Mouse (Mus musculus): ENCODE data around the gene Frem1. TPM values are rescaled to one million over a fixed set of nuclear protein-coding genes. Genes with fewer than 3 reads are reported as not detected.

Gene Frem1
- total and polyA plus RNA-seq, 2 experiments from 2014 or later, result 1.9 to 7.5 TPM

GRCm38 (mm10) chr4:82916678-82917050, 135.5 kb downstream of the Frem1 start:
- 11% methylated on average over 5 of the region's 5 CpGs for WGBS

DNA sequence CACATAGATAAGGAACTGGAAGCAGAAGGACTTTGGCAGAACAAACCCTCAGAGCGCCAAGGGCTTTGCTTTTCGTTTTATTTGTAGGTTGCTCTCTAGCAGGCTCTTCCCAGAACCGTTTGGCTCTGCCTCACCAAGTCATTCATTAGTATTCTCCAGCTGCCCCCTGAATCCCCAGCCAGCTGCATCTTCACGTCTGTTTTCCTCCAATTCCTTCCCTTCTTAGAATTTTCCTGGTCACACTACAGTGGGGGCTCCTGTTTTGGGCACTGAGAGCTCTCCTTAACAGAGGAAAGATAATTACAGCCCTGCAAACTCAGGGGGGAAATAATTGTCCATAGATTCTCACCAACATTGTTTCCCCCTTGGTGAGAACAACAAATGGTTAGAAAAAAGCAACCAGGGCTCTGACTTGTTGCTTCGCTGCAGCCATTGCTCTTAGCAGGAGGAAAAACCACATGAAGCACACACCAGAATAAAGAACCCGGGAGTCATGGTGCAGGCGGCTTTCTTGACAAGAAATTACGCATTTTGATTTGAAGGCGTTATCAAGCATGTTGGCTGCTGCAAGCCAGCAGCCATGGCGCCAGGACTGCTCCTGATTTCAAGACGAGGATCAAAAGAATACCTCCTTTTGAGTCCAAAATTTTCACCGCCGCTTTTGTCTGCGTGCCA, 136.0 kb downstream of the Frem1 start:
- H3K4me3 ChIP-seq (ENCODE audit: low read length), result peak overlapping the region; percentile 19
- peaks cover 15% of the 10 kb centered on the region for H3K4me1 ChIP-seq (ENCODE audit: insufficient read depth, low read length)
- no peaks in the 10 kb centered on the region for H3K9me3 ChIP-seq (ENCODE audit: low read length)
- ATAC-seq, result peak; percentile 94
- WGBS, result 9% methylated on average over 14 of the region's 14 CpGs
- H3K4me2 ChIP-seq (ENCODE audit: low read depth, low read length), result peak overlapping the region; percentile 47
- H3K27ac ChIP-seq, result peak overlapping the region; percentile 93
- H3K36me3 ChIP-seq (ENCODE audit: insufficient read depth, low read length), result no peaks in the 10 kb centered on the region
- H3K27me3 ChIP-seq (ENCODE audit: insufficient read depth, low read length), result no peaks in the 10 kb centered on the region
- H3K9ac ChIP-seq (replicated peaks; ENCODE audit: low read length), result peak overlapping the region; percentile 17
- peak; percentile 84 for DNase-seq (ENCODE audit: low spot score)
- no peak for TF ChIP-seq CTCF (IDR thresholded peaks at IDR 0.05; ENCODE audit: low read depth)

More at GRCm38 (mm10) chr4:82916678-82917050, 135.5 kb downstream of the Frem1 start:
- Histone ChIP-seq H3K4me2 (ENCODE audit: low read depth, low read length) (peak overlapping the region; percentile 47), H3K36me3 (ENCODE audit: insufficient read depth, low read length) (no peaks in the 10 kb centered on the region), H3K27ac (peak overlapping the region; percentile 93), H3K4me3 (ENCODE audit: low read length) (peak overlapping the region; percentile 19), H3K4me1 (ENCODE audit: insufficient read depth, low read length) (peaks cover 15% of the 10 kb centered on the region), H3K9me3 (ENCODE audit: low read length) (no peaks in the 10 kb centered on the region), H3K27me3 (ENCODE audit: insufficient read depth, low read length) (no peaks in the 10 kb centered on the region), H3K9ac (replicated peaks; ENCODE audit: low read length) (peak overlapping the region; percentile 17)
- DNase-seq (ENCODE audit: low spot score) (no peak), ATAC-seq (peak; percentile 43; the same call in 1 of the 2 replicates)
- TF ChIP-seq CTCF (IDR thresholded peaks at IDR 0.05; ENCODE audit: low read depth), result no peak

GRCm38 (mm10) chr4:82915576-82915975, 136.6 kb downstream of the Frem1 start:
- Histone ChIP-seq H3K4me2 (ENCODE audit: low read depth, low read length) (peak overlapping the region; percentile 47), H3K4me1 (ENCODE audit: insufficient read depth, low read length) (peaks cover 15% of the 10 kb centered on the region), H3K27ac (peak overlapping the region; percentile 93), H3K9me3 (ENCODE audit: low read length) (no peaks in the 10 kb centered on the region), H3K4me3 (ENCODE audit: low read length) (no peak overlapping the region), H3K9ac (replicated peaks; ENCODE audit: low read length) (no peak overlapping the region; the same call in 1 of the 2 replicates), H3K36me3 (ENCODE audit: insufficient read depth, low read length) (no peaks in the 10 kb centered on the region), H3K27me3 (ENCODE audit: insufficient read depth, low read length) (no peaks in the 10 kb centered on the region)
- 28% methylated on average over 7 of the region's 7 CpGs for WGBS
- ATAC-seq (peak; percentile 34), DNase-seq (ENCODE audit: low spot score) (peak; percentile 52)
- no peak for TF ChIP-seq CTCF (IDR thresholded peaks at IDR 0.05; ENCODE audit: low read depth)

GRCm38 (mm10) chr4:82914601-82915143, 137.5 kb downstream of the Frem1 start:
- no peak for ATAC-seq
- Histone ChIP-seq H3K4me3 (ENCODE audit: low read length) (no peak overlapping the region), H3K4me1 (ENCODE audit: insufficient read depth, low read length) (peaks cover 15% of the 10 kb centered on the region), H3K36me3 (ENCODE audit: insufficient read depth, low read length) (no peaks in the 10 kb centered on the region), H3K9me3 (ENCODE audit: low read length) (no peaks in the 10 kb centered on the region), H3K9ac (replicated peaks; ENCODE audit: low read length) (no peak overlapping the region), H3K4me2 (ENCODE audit: low read depth, low read length) (no peak overlapping the region), H3K27ac (peak overlapping the region; percentile 93), H3K27me3 (ENCODE audit: insufficient read depth, low read length) (no peaks in the 10 kb centered on the region)
- peak; percentile 34 for DNase-seq (ENCODE audit: low spot score)
- TF ChIP-seq CTCF (IDR thresholded peaks at IDR 0.05; ENCODE audit: low read depth), result no peak
- 62% methylated on average over 11 of the region's 11 CpGs for WGBS

- WGBS, result 92% methylated on average over 10 of the region's 10 CpGs
- TF ChIP-seq CTCF (IDR thresholded peaks at IDR 0.05; ENCODE audit: low read depth), result no peak
Measured at GRCm38 (mm10) chr4:82895227-82895626, 156.9 kb downstream of the Frem1 start.

DNA sequence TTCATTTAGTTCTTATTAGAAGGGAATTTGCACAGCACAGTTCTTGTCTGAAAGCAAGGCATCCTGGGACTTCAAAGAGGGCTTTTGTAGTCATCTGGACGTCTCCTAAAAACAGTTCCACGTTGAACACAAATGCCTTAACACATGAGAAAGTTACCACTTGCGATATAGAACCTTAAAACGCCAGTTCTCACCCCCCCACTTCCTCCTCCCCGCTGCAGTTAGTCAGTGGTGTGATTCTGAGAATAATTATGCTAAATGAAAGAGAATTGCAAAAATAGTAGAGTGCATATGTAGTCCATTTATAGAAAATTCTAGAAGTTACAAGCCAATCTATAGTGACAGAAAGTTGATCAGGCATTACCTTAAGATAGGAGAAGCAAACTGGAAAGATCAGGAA, 159.9 kb downstream of the Frem1 start:
- 76% methylated on average over 5 of the region's 5 CpGs for WGBS
- DNase-seq (ENCODE audit: low spot score) (no peak), ATAC-seq (no peak)
- Histone ChIP-seq H3K4me3 (ENCODE audit: low read length) (no peak overlapping the region), H3K27me3 (ENCODE audit: insufficient read depth, low read length) (no peaks in the 10 kb centered on the region), H3K36me3 (ENCODE audit: insufficient read depth, low read length) (no peaks in the 10 kb centered on the region), H3K27ac (no peak overlapping the region), H3K4me2 (ENCODE audit: low read depth, low read length) (no peak overlapping the region), H3K4me1 (ENCODE audit: insufficient read depth, low read length) (no peaks in the 10 kb centered on the region), H3K9me3 (ENCODE audit: low read length) (no peaks in the 10 kb centered on the region), H3K9ac (replicated peaks; ENCODE audit: low read length) (no peak overlapping the region)
- TF ChIP-seq CTCF (IDR thresholded peaks at IDR 0.05; ENCODE audit: low read depth), result no peak

More at GRCm38 (mm10) chr4:82895227-82895626, 156.9 kb downstream of the Frem1 start:
- no peak overlapping the region for H3K27ac ChIP-seq
- ATAC-seq (no peak), DNase-seq (ENCODE audit: low spot score) (no peak)
- H3K36me3 ChIP-seq (ENCODE audit: insufficient read depth, low read length), result no peaks in the 10 kb centered on the region
- no peaks in the 10 kb centered on the region for H3K27me3 ChIP-seq (ENCODE audit: insufficient read depth, low read length)
- no peak overlapping the region for H3K9ac ChIP-seq (replicated peaks; ENCODE audit: low read length)
- H3K4me3 ChIP-seq (ENCODE audit: low read length), result no peak overlapping the region
- no peaks in the 10 kb centered on the region for H3K4me1 ChIP-seq (ENCODE audit: insufficient read depth, low read length)
- H3K4me2 ChIP-seq (ENCODE audit: low read depth, low read length), result no peak overlapping the region
- no peaks in the 10 kb centered on the region for H3K9me3 ChIP-seq (ENCODE audit: low read length)

DNA sequence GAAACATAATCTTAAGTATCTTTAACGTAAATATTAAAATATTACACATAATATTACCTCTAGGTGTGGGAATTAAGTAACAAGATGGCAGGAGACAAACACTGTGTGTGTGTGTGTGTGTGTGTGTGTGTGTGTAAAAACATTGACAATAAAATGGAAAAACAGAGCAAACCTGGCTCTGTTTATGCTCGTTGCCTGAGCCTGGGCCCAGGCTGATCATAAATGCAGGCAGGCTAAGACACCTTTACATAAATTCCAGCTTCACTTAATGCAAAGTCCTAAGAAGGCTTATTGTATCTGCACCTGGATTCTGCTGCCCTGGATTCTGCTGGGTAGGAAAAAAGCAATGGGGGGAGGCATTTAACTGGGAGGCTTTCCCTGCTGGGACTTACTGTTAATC, 160.6 kb downstream of the Frem1 start:
- DNase-seq (ENCODE audit: low spot score) (no peak), ATAC-seq (no peak)
- Histone ChIP-seq H3K9ac (replicated peaks; ENCODE audit: low read length) (no peak overlapping the region), H3K4me2 (ENCODE audit: low read depth, low read length) (no peak overlapping the region), H3K4me3 (ENCODE audit: low read length) (no peak overlapping the region), H3K36me3 (ENCODE audit: insufficient read depth, low read length) (no peaks in the 10 kb centered on the region), H3K4me1 (ENCODE audit: insufficient read depth, low read length) (no peaks in the 10 kb centered on the region), H3K27ac (no peak overlapping the region), H3K27me3 (ENCODE audit: insufficient read depth, low read length) (no peaks in the 10 kb centered on the region), H3K9me3 (ENCODE audit: low read length) (no peaks in the 10 kb centered on the region)
- WGBS, result 72% methylated on average over 2 of the region's 2 CpGs
- TF ChIP-seq CTCF (IDR thresholded peaks at IDR 0.05; ENCODE audit: low read depth), result no peak

All from hindbrain, postnatal 0 days (tissue).